Mouse (Mus musculus) layer of hippocampus, adult 2 months (tissue): Measurements from ENCODE around the gene Tmem207. TPM values are rescaled to one million over a fixed set of nuclear protein-coding genes. Genes with fewer than 3 reads are reported as not detected.
A peak's percentile ranks its signal among the peaks of the same experiment; 100 is the strongest.
"Not testable (repeated sequence)": the region's sequence is repeated elsewhere in the genome, so short reads cannot be mapped to it uniquely, and the experiment has no call there.

Experiments
- DNase-seq, 2 experiments: peaks; one replicate each; pipeline ENCODE4 v3.0.0; 2022; ENCODE audit warnings: low spot score in 2 of 2
- H3K27ac ChIP-seq: fragments of 200-600 bp; 2 replicates; pipeline ENCODE4 v1.8.1; 2022
- H3K4me3 ChIP-seq: fragments of 200-600 bp; 2 replicates; pipeline ENCODE4 v1.8.1; 2022; ENCODE audit warnings: mild to moderate bottlenecking
- CTCF ChIP-seq: fragments of 200-600 bp; conservative IDR thresholded peaks from 2 replicates; pipeline ENCODE4 v1.8.1; 2022; ENCODE audit warnings: antibody characterized with exemption, mild to moderate bottlenecking, moderate library complexity
- total RNA-seq, 2 experiments: library from RNA; stranded (reverse); gene quantifications; 2 replicates each; pipeline ENCODE4 v1.2.3; 2021

The Tmem207 gene
- total RNA-seq, 2 experiments from 2014 or later, result not detected

DNA sequence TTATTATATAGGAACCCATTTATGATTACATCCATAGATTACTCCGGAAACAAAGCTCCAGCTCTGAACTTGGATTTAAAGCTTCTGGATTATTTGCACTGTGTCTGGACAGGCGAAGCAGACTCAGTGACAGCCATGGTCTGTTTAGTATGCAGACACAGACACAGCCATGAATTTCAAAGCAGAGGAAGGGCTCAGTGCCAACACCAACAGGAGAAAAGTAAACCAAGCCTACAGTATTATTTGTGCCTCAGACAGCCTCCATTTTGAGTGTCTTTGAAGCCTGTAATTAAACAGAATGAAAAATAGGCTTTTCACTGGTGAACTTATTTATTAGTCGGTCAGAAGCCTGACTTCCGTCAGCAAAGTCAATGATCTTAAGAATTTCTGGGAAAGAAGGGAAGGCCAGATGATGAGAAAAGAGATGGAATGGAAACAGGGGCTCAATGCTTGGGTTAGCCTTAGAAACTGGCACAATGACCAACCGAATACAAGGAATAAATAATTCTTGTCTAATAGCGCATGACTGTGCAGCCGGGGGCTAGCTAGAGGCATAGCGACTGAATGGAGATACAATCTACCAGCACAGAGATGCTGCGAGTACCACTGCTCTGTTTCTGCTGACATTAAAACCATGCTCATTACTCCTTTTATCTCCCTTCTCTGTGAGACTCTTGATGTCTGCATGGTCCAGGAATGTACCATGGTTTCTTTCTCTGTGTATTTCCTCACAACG, 1.5 kb upstream of the Tmem207 start:
- H3K4me3 ChIP-seq, result peak overlapping the region; percentile 26; the same call in 1 of the 2 replicates
- TF ChIP-seq CTCF, result no peak
- no peak overlapping the region for H3K27ac ChIP-seq
- DNase-seq, result peak; percentile 23 to 26

DNA sequence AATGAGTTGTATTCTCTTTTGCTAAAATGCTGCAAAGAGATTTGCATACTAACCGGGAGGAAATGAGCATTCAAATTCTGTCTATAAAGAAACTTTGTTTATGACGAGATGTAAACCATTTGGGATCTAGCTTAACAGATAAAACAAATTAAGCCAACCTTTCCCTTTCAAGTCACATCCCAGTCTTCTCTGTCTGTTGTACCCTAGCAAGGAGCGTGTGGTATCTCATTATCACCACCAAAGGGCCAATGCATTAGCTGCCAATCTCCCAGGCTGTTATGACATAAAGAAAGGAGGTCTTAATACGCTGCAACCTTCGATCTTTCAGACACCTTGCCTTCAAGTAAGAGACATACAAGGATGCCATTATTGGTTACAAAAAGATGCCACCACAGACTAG, 737 bp downstream of the Tmem207 start:
- no peak for TF ChIP-seq CTCF
- Histone ChIP-seq H3K4me3 (no peak overlapping the region), H3K27ac (no peak overlapping the region)
- no peak for DNase-seq

DNA sequence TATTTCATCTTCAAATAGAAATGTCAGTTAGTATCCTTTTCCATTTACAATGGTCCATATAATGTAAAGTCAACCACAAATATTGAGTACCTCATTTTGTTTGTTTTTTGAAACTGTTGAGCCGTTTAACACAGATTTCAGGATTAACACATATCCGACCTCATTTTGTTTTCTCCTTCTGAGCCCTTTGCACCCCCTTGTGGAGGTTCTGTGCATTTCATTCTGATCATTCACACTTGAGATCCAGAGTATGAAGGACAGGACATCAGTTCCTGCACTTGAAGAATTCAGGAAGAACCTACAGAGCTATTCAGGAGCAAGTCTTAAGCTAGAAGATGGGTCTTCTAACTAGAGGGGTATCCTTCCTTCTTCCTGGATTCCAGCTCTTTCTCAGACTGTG, 7.0 kb downstream of the Tmem207 start:
- TF ChIP-seq CTCF, result peak; percentile 83
- H3K4me3 ChIP-seq, result no peak overlapping the region
- no peak overlapping the region for H3K27ac ChIP-seq
- DNase-seq, result peak; percentile 11 to 53

DNA sequence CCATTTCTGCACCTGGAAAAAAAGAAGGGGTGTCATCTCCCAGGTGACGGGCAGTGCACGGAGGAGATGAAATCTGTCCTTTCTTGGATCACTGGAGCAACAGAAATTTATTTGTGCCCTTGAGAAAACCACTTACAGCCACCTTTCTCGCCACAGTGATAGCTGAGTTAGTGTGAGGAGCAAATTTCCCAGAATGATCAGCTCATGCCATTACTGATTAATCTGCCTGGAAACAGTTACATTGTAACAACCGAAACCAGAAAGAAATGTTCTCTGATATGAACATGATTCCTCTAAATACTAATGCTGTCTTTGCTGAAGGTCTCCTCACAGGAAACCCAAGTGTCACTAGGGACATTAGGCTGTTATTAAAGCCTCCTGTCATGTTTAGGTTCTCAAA, 21.6 kb downstream of the Tmem207 start:
- no peak overlapping the region for H3K4me3 ChIP-seq
- no peak for DNase-seq
- H3K27ac ChIP-seq, result no peak overlapping the region
- no peak for TF ChIP-seq CTCF

DNA sequence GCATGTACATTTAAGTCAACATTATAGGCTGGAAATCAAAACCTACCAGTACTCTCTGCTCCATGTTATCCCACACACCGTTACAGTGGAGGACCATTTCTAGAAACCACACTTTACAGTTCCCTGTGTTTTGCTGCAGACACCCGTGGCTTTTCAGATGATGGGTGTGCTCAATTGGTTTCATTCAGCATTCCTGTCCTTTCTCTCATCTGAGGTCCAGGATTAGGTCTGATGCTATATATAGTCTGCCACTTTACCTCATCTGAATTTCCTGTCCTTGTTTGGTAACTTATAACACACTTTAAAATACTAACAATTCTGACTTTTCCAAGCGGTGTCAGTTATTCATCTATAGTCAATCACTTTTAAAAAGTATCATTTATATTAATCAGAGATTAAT, 25.8 kb downstream of the Tmem207 start:
- DNase-seq, result no peak
- no peak for TF ChIP-seq CTCF
- Histone ChIP-seq H3K27ac (no peak overlapping the region), H3K4me3 (no peak overlapping the region)

DNA sequence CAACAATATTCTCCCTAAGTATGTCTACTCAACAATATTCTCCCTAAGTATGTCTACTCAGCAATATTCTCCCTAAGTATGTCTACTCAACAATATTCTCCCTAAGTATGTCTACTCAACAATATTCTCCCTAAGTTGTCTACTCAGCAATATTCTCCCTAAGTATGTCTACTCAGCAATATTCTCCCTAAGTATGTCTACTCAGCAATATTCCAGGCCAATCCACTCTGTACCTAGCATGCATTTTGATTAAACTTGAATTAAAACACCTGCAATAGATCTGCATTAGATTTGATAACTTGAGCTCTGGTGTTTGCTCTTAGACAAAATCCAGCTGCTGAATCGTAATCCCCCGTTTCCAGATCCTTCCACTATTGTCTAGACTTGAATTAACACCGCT, 26.9 kb downstream of the Tmem207 start:
- not testable (repeated sequence) for H3K27ac ChIP-seq, DNase-seq, H3K4me3 ChIP-seq

DNA sequence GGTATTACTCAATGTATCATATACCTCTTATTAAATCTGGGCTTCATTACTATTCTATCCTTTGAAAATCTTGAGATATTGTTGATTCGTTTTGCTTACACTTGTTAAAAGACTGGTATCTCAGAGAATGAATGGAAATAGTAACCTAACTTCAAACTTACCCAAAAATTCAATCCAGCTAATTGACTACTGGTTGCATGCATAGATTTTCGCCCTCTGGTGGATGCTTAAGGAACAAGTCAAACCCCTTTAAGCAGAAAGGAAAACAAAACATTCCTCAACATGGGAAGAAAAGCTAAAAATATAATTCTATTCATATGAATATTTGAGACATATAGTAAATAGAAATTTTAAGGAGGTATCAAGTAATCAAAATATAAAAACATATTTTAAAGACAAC, 30.8 kb downstream of the Tmem207 start:
- Histone ChIP-seq H3K4me3 (no peak overlapping the region), H3K27ac (no peak overlapping the region)
- peak in 1 of 2 experiments; percentile 20 for DNase-seq
- peak; percentile 89 for TF ChIP-seq CTCF

DNA sequence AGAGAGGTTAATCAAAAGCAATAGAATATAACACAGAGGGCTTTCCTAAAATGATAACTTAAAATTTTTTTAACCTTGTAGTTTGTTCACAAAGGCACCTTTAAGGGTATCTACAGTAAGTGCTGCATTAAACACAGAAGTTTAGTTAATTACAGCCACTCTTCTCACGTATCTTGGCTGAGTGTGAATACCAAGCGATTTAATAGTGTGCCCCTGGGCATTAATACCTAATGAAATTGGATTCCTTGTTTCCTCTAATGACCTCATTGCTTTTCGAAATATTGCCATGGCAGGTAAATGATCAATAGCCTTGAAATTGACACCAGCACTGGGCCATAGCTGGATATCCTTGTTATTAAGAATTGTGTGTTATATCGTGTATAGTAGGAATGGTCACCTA, 55.3 kb downstream of the Tmem207 start:
- TF ChIP-seq CTCF, result no peak
- no peak overlapping the region for H3K27ac ChIP-seq
- no peak overlapping the region for H3K4me3 ChIP-seq
- no peak for DNase-seq

DNA sequence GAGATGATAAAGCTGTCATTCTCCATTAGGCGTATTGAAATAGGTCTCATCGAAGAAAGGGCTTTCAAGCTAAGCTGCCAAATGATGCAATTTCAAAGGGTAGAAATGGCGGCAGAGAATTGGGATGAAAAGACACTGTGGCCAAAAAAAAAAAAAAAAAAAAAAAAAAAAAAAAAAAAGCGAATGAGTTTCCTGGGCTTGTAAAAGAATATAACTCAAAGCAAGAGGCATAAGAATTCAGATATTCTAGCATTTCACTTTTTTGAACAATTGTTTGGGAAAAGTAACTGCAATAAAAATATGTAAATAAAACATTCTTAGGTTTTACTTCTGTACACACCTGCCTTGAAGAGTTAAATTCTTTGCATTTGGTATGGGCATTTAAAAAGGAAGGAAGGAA, 60.0 kb downstream of the Tmem207 start:
- DNase-seq, result no peak
- Histone ChIP-seq H3K4me3 (no peak overlapping the region), H3K27ac (no peak overlapping the region)
- no peak for TF ChIP-seq CTCF

DNA sequence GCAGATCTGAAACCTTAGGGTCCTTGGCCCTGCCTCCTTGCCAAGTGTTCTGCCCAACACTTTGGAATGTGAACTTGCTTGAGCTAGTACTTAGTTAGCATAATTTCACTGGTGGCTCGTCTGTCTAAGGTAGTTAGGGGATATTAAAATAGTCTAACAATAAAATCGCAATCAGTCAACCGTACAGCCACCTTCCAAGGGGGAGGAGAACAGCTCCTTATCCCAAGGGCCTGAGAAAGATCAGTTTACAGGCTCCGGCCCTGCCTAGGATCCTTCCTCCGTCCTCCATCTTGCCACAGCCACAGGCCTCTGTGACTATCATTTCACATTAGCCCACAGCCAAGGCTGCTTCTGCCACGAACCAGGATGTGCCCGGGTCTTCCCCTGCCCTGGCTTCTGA, 63.7 kb downstream of the Tmem207 start, which contains the start of gene Cldn16:
Gene Cldn16, plus strand, starts transcription at position 301 of the 400 bp plus-strand sequence.
- Histone ChIP-seq H3K27ac (no peak within 1 kb of the TSS), H3K4me3 (no peak within 1 kb of the TSS)
- no peak for TF ChIP-seq CTCF
- no peak for DNase-seq

DNA sequence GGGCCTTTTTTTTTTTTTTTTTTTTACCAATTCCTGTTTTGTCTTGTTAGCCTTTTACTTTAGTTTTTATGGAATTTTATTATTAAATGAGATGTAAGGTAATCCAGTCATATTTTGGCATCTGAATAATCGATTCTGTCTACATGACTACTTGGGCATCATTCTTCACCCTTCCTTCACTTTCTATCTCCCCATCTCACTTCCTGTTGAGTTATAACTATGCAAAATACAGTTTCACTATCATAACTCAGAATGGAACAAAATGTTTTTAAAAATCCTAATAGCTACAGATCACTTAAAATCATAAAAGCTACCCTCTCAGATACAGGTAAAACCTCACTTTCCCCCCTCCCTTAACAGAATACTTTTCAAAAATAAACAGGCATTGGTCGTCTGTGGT, 70.4 kb downstream of the Tmem207 start:
- no peak overlapping the region for H3K4me3 ChIP-seq
- TF ChIP-seq CTCF, result no peak
- no peak for DNase-seq
- H3K27ac ChIP-seq, result no peak overlapping the region

DNA sequence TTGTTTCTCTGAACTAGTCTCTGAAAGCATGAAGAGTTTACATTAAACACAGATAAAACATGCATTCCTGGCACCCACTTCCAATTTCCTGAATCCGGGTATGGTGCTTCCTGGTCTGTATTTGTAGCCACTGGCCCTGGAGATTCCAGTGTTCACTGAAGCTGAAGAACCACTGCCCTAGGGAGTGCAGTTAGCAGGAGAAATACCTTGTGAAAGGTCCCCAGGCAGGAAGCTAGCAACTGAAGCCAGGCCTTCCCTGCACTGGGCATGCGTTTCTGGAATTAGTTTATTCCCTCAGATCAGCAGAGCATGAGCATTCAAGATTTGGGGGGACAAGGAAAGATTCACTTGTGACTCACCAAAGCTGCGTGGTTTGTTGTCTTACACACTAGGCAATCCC, 72.4 kb downstream of the Tmem207 start:
- Histone ChIP-seq H3K27ac (no peak overlapping the region), H3K4me3 (no peak overlapping the region)
- no peak for TF ChIP-seq CTCF
- DNase-seq, result no peak

Other genes starting within 250 kb of the Tmem207 start
- gene Cldn1, start 154.9 kb downstream of the Tmem207 start, total RNA-seq, result under 1 TPM; 0.64 to 0.86 TPM
- not detected for gene Cldn16, start 63.6 kb downstream of the Tmem207 start, total RNA-seq
- gene Il1rap, start 54.9 kb upstream of the Tmem207 start, total RNA-seq, result 10 to 100 TPM; 70.2 to 79.1 TPM